Mouse (Mus musculus): ENCODE measurements around the gene Gm11172.

- TF ChIP-seq POLR2A (IDR thresholded peaks at IDR 0.05; ENCODE audit: borderline replicate concordance, extremely low read depth, low read depth, low read length): no peak
- peak; percentile 83 for TF ChIP-seq CTCF (IDR thresholded peaks at IDR 0.05; ENCODE audit: insufficient read depth, low read length)
Observed at GRCm38 (mm10) chr16:10846503-10846902, 33.8 kb downstream of the Gm11172 start.
